Mouse (Mus musculus): ENCODE data around the gene Cryz.

DNA sequence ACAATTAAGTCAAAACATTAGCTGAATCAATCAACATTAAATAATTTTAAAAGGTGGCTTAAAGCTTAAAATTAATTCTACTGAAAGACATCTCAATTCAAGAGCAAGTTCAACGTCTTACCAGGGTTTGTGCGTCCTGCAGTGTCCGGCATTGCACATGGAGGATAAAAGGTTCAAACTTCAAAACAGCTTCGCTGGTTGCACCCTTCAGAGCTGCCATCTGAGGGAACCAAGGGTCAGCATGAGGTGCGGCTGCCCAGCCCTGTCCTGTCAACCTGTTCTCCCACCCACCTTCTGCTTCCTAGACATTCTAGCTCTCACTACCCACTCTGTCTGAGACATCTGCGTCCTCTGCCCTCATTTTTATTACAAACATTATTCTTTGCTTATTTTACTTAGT lies 2.9 kb upstream of the Cryz start:
- TF ChIP-seq POLR2A (IDR thresholded peaks at IDR 0.05; ENCODE audit: low read depth, low read length) (no peak), CTCF (IDR thresholded peaks at IDR 0.05; ENCODE audit: borderline replicate concordance, insufficient read depth, low read length) (no peak)

Measured in embryonic fibroblast, embryonic 13.5 days (primary cell).